In genomic region chr10:7210991-7211695, GRCm38 (mm10) we compare ENCODE assay signal across 8 mouse cellular contexts. TPM values are rescaled to one million over a fixed set of nuclear protein-coding genes. Genes with fewer than 3 reads are reported as not detected.
DNase-seq lines count a peak whose midpoint lies in the region; ATAC-seq and TF ChIP-seq lines count a peak whose summit lies in the region.

No protein-coding gene starts in this region.

- H3K4me2 ChIP-seq in forebrain, embryonic 12.5 days: peak overlapping the region; percentile 89
- H3K4me2 ChIP-seq in heart, embryonic 16.5 days (ENCODE audit: low read depth, low read length): peak overlapping the region; percentile 81
- peak overlapping the region; percentile 92 for H3K4me2 ChIP-seq in liver, embryonic 14.5 days (ENCODE audit: low read depth)
- H3K4me2 ChIP-seq in stomach, embryonic 14.5 days (replicated peaks; ENCODE audit: low read depth, low read length): peak overlapping the region; percentile 84

- TF ChIP-seq EP300 in liver, embryonic 14.5 days (IDR thresholded peaks at IDR 0.05; ENCODE audit: low read depth): no peak

- H3K4me3 ChIP-seq in forebrain, embryonic 12.5 days (replicated peaks): peak overlapping the region; percentile 68
- peak overlapping the region; percentile 78 for H3K4me3 ChIP-seq in heart, embryonic 16.5 days (ENCODE audit: low read length)
- peak overlapping the region; percentile 68 to 71 for H3K4me3 ChIP-seq in liver, embryonic 14.5 days (ENCODE audit: insufficient read depth in 1 of 2, low read depth in 2 of 2, low read length in 2 of 2)
- H3K4me3 ChIP-seq in stomach, embryonic 14.5 days (ENCODE audit: low read depth, low read length): peak overlapping the region; percentile 74

- peak overlapping the region; percentile 74 for H3K9ac ChIP-seq in forebrain, embryonic 12.5 days
- peak overlapping the region; percentile 76 for H3K9ac ChIP-seq in heart, embryonic 16.5 days (ENCODE audit: low read length)
- H3K9ac ChIP-seq in liver, embryonic 14.5 days (replicated peaks): peak overlapping the region; percentile 60
- peak overlapping the region; percentile 75 for H3K9ac ChIP-seq in stomach, embryonic 14.5 days (replicated peaks; ENCODE audit: low read depth, low read length)

- peaks cover 22% of the 10 kb centered on the region for H3K4me1 ChIP-seq in forebrain, embryonic 12.5 days
- peaks cover 30% of the 10 kb centered on the region for H3K4me1 ChIP-seq in heart, embryonic 16.5 days (ENCODE audit: control insufficient read depth, insufficient read depth, low read length)
- peaks cover 8 to 24% of the 10 kb centered on the region in 2 experiments for H3K4me1 ChIP-seq in liver, embryonic 14.5 days (replicated peaks; ENCODE audit: control insufficient read depth in 2 of 2, insufficient read depth in 2 of 2, low read length in 1 of 2)
- H3K4me1 ChIP-seq in stomach, embryonic 14.5 days (ENCODE audit: control insufficient read depth, insufficient read depth, low read length): peaks cover 28% of the 10 kb centered on the region

- H3K27ac ChIP-seq in forebrain, embryonic 12.5 days: peak overlapping the region; percentile 78; the same call in 1 of the 2 replicates
- peak overlapping the region; percentile 90 for H3K27ac ChIP-seq in heart, embryonic 16.5 days (ENCODE audit: low read length)
- H3K27ac ChIP-seq in liver, embryonic 14.5 days: no peak overlapping the region
- H3K27ac ChIP-seq in stomach, embryonic 14.5 days (ENCODE audit: low read length): peak overlapping the region; percentile 95

- no peaks in the 10 kb centered on the region for H3K9me3 ChIP-seq in forebrain, embryonic 12.5 days
- no peaks in the 10 kb centered on the region for H3K9me3 ChIP-seq in heart, embryonic 16.5 days (replicated peaks; ENCODE audit: control insufficient read depth, low read length)
- no peaks in the 10 kb centered on the region for H3K9me3 ChIP-seq in liver, embryonic 14.5 days (ENCODE audit: control insufficient read depth, low read length)
- no peaks in the 10 kb centered on the region for H3K9me3 ChIP-seq in stomach, embryonic 14.5 days (ENCODE audit: control insufficient read depth, low read depth, low read length)

- peak; percentile 77 for TF ChIP-seq CTCF in liver, embryonic 14.5 days (IDR thresholded peaks at IDR 0.05; ENCODE audit: low read depth)

- peak; percentile 55 to 63 for DNase-seq in CD8-positive naive resting alpha-beta T cell, adult 2 months (ENCODE audit: low read depth in 2 of 2, low spot score in 2 of 2)
- peak; percentile 69 for DNase-seq in c-Kit-positive CD71-positive TER-119-positive erythroid progenitor cells, embryonic 14.5 days (ENCODE audit: low spot score)
- peak; percentile 81 to 88 for DNase-seq in kidney, postnatal 25 days
- DNase-seq in liver, embryonic 14.5 days (ENCODE audit: low read depth in 3 of 3, low spot score in 3 of 3): peak in 2 of 3 experiments; percentile 53 to 64
- DNase-seq in natural killer cell, adult 2 months (ENCODE audit: low spot score in 2 of 2): peak; percentile 63 to 71

- WGBS in forebrain, embryonic 12.5 days: under 1% methylated on average over 41 of the region's 41 CpGs
- WGBS in heart, embryonic 16.5 days: under 1% methylated on average over 41 of the region's 41 CpGs
- under 1% methylated on average over 41 of the region's 41 CpGs for WGBS in liver, embryonic 14.5 days (ENCODE audit: insufficient replicate concordance)
- WGBS in stomach, embryonic 14.5 days: under 1% methylated on average over 41 of the region's 41 CpGs

- H3K36me3 ChIP-seq in forebrain, embryonic 12.5 days (replicated peaks): no peaks in the 10 kb centered on the region
- H3K36me3 ChIP-seq in heart, embryonic 16.5 days (ENCODE audit: control insufficient read depth, insufficient read depth): no peaks in the 10 kb centered on the region
- no peaks in the 10 kb centered on the region for H3K36me3 ChIP-seq in liver, embryonic 14.5 days (replicated peaks; ENCODE audit: control insufficient read depth, insufficient read depth, low read depth)
- H3K36me3 ChIP-seq in stomach, embryonic 14.5 days (ENCODE audit: control insufficient read depth, insufficient read depth, low read length): no peaks in the 10 kb centered on the region

- ATAC-seq in forebrain, embryonic 12.5 days (ENCODE audit: low FRiP score): peak; percentile 86
- ATAC-seq in heart, embryonic 16.5 days (replicated peaks; ENCODE audit: extremely low read depth, insufficient read depth, low FRiP score): peak; percentile 89
- ATAC-seq in liver, embryonic 14.5 days (ENCODE audit: insufficient read depth): peak; percentile 75
- peak; percentile 80 for ATAC-seq in stomach, embryonic 14.5 days (ENCODE audit: insufficient number of reproducible peaks, insufficient read depth, low FRiP score, low read depth)

- H3K27me3 ChIP-seq in forebrain, embryonic 12.5 days: no peaks in the 10 kb centered on the region
- H3K27me3 ChIP-seq in heart, embryonic 16.5 days (ENCODE audit: control insufficient read depth, insufficient read depth, low read length): no peaks in the 10 kb centered on the region
- no peaks in the 10 kb centered on the region for H3K27me3 ChIP-seq in liver, embryonic 14.5 days (ENCODE audit: control insufficient read depth, insufficient read depth, low read length)
- H3K27me3 ChIP-seq in stomach, embryonic 14.5 days (ENCODE audit: control insufficient read depth, insufficient read depth, low read length): no peaks in the 10 kb centered on the region

RNA-seq across cellular contexts. Expression of gene Cnksr3, which starts 0.9 kb away (rescaled TPM):
- 6.7 and 6.9 TPM in 2 replicates for polyA plus RNA-seq in forebrain, embryonic 12.5 days (2016; fragmentation: Nextera tagmentation; extraction: Ambion mirVana)
- polyA plus RNA-seq in heart, embryonic 16.5 days (2015; fragmentation: Nextera tagmentation; extraction: Ambion mirVana): 8.4 and 9.3 TPM in 2 replicates
- polyA plus RNA-seq in liver, embryonic 14.5 days (2012; rRNA removed): 2.2 and 2.8 TPM in 2 replicates
- 2.3 and 2.8 TPM in 2 replicates for polyA plus RNA-seq in liver, embryonic 14.5 days (2014; fragmentation: Nextera tagmentation; extraction: Ambion mirVana)
- 11.1 and 13.6 TPM in 2 replicates for polyA plus RNA-seq in stomach, embryonic 14.5 days (2014; fragmentation: Nextera tagmentation; extraction: Ambion mirVana)
